Mouse (Mus musculus) heart, postnatal 0 days (tissue): ENCODE data around the gene Mrtfa.

ENCODE experiments used
- CTCF ChIP-seq: IDR thresholded peaks from 2 replicates; pipeline ENCODE4 v1.5.1; 2016; ENCODE audit warnings: antibody characterized with exemption, control low read depth, low read depth
- EP300 ChIP-seq: IDR thresholded peaks from 2 replicates; pipeline ENCODE4 v1.6.1; 2016; ENCODE audit warnings: antibody characterized with exemption, low read depth

DNA sequence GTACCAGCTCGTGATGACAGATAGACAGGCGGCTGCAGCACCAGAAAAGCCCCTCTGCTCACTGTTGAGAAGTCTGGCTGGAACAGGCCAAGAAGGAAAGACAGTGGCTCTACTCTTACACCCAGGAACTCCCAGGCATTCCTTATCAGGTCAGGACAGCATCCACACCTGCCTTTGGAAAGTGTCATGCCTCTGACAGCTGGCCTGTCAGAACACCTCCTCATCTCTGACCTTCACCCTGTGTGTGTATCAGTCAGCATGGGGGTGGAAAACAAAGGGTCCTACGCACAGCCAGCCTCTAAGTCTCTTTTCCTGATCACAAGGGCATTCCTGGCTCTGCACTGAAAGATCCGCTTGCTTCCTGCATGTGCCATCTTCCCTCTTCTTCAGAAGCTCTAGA lies 148.8 kb downstream of the Mrtfa start:
- TF ChIP-seq CTCF, result no peak
- TF ChIP-seq EP300, result no peak
